Mouse (Mus musculus) B cell, adult 2 months (primary cell): ENCODE results near the gene Atp11b.

Experiments used
- DNase-seq, 2 experiments: peaks; one replicate each; pipeline ENCODE4 v3.0.0; 2022

Gene Atp11b

GRCm38 (mm10) chr3:35802040-35802439 lies 48.1 kb downstream of the Atp11b start:
- DNase-seq = no peak

- DNase-seq = no peak
Measured at GRCm38 (mm10) chr3:35819887-35820286, 66.0 kb downstream of the Atp11b start.

- no peak for DNase-seq
Measured at GRCm38 (mm10) chr3:35822036-35822435, 68.1 kb downstream of the Atp11b start.

GRCm38 (mm10) chr3:35849326-35849725 lies 95.4 kb downstream of the Atp11b start:
- no peak for DNase-seq

DNA sequence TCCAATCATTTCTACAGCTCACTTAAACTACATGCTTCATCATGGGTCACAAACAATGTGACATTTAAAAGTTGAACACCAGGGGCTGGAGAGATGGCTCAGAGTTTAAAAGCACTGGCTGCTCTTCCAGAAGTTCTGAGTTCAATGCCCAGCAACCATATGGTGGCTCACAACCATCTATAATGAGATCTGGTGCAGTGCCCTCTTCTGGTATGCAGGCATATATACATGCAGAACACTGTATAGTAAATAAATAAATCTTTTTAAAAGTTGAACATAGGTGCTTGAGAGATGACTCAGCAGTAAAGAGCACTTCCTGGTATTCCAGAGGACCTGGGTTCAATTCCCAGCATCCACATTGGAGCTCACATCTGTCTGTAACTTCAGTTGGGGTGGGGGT lies 129.4 kb downstream of the Atp11b start:
- DNase-seq = peak; percentile 17 to 31

GRCm38 (mm10) chr3:35889531-35889930 lies 135.6 kb downstream of the Atp11b start:
- no peak for DNase-seq

GRCm38 (mm10) chr3:35891123-35891522 lies 137.2 kb downstream of the Atp11b start:
- no peak for DNase-seq

- DNase-seq = no peak
Measured at GRCm38 (mm10) chr3:35893156-35893555, 139.2 kb downstream of the Atp11b start.

DNA sequence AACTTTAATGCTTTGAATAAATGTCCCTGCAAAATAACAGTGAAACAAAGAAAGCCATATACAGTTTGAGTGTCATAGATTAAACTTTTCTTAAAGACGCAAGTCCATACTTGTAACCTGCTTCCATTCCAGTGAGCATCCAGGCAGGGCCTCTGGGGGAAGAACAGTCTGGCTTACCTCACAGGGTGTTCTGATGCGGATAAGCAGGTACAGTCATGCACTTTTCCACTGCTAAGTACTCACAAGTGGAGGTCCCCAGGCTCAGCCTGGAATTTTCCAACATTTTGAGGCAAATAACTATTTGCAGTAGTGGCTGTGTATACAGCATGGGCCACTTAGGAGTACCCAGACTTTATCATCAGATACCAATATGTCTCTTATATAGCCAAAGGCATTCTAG lies 144.0 kb downstream of the Atp11b start:
- DNase-seq = no peak

GRCm38 (mm10) chr3:35899109-35899508 lies 145.2 kb downstream of the Atp11b start:
- no peak for DNase-seq

- peak; percentile 52 to 56 for DNase-seq
Measured at GRCm38 (mm10) chr3:35900555-35901204, 146.8 kb downstream of the Atp11b start.
